Mouse (Mus musculus) ovary, postnatal 14 days (tissue): ENCODE measurements around the gene Atpaf1.

Source experiments
- DNase-seq: peaks from one replicate; pipeline ENCODE4 v3.0.0; 2022; ENCODE audit warnings: low spot score

Atpaf1 gene

DNA sequence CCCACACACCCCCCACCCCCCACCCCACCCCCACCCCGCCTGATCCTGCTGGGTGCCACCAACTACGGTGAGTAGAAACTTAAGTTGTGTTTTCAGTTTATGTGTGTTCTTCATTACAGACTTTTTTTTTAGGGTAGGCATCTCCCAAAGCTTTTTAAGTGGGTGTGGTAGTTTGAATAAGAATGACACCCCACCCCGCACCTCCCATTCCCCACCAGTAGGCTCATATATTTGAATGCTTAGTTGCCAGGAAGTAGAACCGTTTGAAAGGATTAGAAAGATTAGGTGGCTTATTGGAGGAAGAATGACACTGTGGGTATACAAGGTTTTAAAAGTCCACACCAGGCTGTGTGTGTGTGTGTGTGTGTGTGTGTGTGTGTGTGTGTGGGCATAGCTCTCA lies 27.7 kb downstream of the Atpaf1 start:
- no peak for DNase-seq

DNA sequence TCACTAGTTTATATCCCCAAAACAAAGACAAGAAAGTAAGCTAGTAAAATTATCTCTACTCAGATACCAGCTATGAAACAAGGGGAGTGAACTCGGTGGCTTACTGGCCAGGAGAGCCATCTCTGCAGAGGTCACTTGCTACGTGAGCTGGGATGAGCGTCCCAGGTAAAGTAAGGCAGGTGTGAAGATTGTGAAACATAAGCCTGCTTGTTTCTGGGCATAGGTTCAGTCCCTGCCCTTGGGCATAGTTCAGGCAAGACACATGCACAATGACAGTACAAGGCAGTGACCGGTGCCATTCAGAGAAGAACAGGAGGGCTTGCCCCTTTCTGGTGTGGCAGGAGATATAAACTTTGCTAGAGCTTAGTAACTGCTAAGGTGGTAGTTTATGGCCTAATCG lies 31.0 kb downstream of the Atpaf1 start:
- DNase-seq, result no peak

DNA sequence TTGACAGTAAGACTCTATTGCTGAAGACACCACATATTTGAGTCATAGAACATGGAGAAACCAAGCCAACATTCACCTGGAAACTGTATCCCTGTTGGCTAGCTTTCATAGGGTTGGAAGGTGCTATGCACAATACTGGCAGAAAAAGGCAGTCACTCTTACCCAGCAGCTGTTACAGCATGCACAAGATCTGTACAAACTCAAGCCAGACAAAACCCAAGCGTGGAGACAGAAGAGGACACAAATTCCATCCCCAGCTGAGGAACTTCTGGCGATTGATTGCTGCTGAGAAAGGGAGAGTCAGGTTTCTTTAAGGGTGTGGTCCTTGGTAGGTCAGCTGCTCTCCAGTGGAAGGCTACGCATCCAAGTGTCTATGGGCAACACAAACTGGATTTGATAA lies 35.6 kb downstream of the Atpaf1 start:
- no peak for DNase-seq

DNA sequence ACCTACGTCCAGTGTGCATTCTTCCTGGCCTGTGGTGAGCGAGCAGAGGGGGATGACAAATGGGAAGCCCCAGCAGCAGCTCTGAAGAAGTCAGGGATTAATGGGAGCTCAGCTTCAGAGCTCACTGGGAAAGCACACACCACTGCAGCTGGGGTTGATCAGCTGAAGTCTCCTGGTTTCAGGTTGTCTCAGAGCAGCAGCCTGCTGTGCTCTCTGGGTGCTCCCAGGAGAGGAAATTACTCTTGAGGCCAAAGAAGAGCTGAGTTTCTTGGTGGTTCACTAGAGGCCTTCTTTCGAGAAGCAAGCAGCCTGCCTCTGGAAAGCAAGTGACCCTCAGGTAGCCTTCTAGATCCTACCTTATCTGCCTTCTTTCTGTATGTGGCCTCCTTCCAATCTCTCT lies 36.3 kb downstream of the Atpaf1 start:
- DNase-seq, result no peak

DNA sequence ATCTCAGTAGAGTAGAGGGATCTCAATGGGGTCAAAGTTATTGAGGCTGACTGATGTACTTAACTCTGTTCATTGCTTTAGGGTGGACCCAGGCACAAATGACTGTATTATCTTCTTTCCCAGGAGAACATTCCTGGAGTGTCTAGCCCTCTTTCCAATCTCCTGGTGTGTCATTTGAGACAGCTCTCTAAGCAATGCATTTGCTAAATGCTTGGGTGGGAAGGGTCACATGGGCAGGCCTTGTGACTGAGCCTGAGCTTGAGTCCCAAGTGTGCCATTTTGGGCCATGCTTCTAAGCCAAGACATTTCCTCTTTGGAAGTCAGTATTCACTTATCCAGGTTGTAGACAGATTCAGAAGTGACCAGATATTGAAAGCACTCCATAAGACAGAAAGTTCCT lies 36.8 kb downstream of the Atpaf1 start:
- no peak for DNase-seq

DNA sequence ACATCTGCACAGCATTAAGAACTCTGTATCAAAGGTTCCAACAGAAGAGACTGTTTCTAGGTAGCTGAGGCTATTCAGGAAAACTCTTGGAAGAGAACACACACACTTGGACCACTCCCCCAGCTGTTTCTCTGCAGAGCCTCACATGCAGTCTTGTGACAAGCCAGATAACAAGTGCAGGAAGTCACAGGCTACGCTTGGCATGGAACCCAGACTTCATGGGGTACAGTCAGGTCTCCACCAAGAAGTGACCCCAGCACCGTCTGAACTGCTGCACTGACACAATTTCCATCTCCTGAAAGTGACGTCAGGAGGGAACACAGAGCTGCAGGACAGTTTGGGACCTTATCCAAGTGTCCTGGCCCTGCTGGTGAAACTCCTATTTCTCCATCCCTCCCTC lies 37.3 kb downstream of the Atpaf1 start:
- no peak for DNase-seq

DNA sequence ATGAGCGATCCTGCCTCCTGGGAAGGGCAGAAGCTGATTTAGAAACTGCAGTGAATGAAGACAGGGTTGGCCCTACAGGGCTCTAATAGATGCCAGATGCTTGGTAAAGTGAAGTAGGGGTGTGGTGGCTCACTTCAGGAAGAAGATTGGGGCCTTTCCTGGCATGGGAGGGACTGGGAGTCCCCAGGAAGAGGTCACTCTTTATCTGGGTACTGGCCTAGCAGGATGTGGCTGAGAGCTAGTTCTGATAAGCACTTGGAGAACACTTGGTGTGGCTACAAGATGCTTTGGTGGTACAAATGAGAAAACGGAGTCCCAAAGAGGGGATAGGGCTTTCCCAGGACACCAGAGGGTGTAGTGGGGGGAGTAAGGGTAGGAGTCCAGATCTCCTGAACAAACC lies 39.6 kb downstream of the Atpaf1 start:
- no peak for DNase-seq

DNA sequence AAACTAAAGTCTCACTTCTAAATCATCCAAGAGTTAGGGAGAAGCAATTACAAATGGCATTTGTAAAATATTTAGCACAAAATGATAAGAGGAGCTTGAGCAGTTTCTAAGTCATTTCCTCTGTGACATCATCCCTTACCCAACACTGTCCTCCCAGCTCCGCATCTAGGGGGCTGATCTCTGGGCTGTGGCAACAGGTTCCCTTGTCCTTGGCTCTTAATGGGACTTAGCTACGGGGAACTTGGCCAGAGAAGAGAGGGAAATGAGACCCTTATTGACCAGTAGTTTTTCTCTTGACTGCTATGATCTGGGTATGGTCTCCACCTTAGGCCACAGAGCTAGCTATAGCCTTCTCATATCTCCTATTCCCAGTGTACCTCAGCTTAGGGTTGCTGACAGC lies 40.7 kb downstream of the Atpaf1 start:
- no peak for DNase-seq

DNA sequence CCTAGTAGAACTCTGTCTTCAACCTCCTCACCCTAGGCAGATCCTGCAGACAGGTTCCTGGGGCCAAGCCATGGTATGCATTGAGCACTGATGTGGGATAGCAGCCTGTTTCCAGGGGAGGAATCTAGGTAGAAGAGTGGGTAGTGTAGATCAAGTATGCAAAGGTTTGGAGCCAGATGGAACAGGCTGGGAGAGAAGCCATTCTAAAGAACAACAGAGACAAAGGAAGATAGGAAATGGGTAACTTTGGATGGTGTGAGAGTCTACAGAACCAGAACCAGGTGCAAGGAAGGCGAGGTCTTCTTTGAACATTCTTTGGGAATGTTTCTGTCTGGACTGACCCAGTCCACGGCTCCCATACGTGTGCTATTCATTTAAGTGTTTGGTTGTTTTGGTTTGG lies 42.5 kb downstream of the Atpaf1 start:
- no peak for DNase-seq

DNA sequence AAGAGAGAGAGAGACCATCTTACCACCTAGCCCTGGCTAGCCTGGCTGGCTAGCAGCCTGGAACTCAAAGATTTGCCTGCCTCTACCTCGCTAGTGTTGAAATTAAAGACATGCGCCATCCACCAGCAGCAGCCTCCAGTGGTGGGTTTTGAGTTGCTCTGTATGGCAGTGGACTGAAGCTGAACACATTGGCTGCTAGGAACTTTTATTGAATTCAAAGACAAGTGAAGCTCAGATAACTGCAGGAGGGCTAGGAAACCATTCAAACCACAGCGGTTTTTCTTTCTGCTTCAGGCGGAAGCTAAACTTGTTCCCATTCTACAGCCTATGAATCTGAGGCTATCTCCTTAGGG lies 42.9 kb downstream of the Atpaf1 start:
- no peak for DNase-seq

DNA sequence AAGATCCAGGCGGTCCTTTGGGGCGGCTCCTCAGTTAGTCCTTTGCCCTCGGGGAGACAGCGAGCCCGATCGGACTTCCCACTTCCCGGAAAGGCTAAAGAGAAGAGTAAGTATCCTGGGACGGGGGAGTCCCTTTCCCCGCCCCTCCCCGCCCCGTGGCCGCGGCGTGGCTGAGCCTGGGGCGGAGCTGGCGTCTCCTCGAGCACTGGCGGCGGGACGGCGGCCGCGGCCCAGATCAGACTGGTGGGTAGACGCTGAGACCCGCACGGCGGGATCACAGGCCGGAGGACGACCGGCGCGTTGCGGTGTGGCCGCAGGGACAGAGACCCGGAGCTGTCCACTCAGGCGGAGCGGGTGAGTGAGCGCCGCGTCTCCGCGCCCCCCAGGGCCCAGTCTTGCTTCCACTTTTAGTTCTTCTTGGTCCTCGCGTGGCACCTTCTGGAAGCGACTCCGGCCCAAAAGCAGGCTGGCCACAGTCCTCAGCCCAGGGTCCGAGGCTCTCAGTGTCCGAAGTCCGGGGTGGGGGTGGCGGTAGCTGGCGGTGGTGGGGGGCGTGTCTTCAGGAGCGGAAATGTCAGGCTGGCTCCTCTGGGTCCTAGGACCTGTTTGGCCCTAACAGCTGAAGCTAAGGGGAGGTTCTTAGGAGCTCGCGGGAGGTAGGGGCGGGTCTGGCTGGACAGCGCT lies 43.4 kb downstream of the Atpaf1 start, which contains the start of gene Mob3c:
Gene Mob3c, plus strand, starts transcription at position 205 of the 684 bp plus-strand sequence.
- peak; percentile 61 for DNase-seq

DNA sequence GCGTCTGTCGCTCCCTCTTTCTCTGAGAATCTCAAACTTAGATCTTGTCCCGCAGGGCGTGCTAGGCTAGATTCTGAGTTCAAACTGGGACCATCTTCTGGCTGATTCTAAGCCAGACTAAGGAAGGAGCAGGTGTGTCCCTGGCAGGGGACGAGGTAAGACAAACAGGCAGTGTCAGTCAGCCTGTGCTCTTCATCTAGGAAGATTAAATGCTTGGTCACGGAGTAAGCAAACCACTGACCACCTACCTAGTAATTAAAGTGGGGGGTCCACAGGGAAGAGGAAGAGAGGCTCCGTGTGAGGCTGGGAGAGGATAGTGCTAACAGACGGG lies 43.9 kb downstream of the Atpaf1 start:
- DNase-seq, result no peak

DNA sequence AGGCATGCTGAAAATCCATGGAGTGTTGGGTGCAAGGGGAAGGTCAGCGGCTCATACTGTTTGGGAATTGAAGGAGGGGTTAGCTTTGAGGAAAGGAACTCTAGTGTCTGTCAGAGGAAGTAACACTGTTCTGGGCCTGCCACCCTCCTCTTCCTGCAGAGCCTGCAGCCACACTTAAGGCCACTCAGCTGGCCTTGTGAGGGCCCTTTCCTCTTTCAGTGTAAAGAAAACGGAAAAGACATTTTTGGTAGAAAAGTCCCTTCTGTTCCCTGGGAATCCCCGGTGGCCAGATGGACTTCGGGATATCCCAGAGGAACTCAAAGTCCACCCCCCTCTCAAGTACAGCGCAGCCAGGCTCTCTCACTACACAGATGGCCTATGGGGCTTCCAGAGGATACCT lies 45.9 kb downstream of the Atpaf1 start:
- no peak for DNase-seq

DNA sequence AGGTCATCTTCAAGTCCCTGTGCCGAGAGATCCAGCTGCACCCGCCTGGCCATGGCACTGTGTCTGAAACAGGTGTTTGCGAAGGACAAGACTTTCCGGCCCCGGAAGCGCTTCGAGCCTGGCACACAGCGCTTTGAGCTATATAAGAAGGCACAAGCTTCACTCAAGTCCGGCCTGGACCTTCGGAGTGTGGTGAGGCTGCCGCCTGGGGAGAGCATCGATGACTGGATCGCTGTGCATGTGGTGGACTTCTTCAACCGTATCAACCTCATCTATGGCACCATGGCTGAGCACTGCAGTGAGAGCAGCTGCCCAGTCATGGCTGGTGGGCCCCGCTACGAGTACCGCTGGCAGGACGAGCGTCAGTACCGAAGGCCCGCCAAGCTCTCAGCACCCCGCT lies 46.6 kb downstream of the Atpaf1 start:
- DNase-seq, result no peak

DNA sequence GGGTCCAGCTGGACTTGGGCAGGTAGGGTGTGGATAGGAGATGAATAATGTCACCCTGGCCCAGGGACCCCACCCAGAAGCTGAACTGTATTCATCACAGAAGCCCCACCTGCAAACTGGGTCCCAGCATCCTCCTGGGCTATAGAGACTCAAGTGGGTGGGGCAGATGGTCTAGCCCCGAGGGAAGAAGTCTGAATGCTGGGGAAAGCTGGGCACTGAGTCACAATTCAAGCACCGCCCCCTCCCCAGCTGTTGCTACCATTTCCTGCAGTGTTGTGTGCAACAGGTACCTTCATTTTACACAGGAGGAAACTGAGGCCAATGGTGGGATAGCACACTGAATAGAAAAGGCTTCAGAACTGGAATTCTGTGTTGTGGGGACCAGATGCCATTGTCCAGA lies 47.4 kb downstream of the Atpaf1 start:
- no peak for DNase-seq

DNA sequence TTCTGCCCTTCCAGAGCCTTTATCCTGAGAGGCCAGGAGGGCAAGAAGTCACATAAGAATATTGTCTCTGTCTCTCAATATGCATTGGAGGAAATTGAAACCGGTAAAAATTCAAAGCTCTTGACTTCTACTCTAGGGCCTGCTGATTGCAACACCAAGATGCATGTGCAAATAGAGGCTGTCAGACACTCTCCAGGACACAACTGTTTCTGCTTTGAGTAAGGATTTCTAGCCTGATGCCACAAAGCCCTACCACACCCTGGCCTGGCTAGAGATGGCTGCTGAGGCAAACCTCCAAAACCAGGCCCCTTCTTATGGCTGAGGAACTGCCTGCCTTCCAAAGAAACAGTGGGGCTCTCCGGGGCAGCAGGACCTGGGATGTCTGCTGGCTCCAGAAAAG lies 51.0 kb downstream of the Atpaf1 start:
- no peak for DNase-seq

DNA sequence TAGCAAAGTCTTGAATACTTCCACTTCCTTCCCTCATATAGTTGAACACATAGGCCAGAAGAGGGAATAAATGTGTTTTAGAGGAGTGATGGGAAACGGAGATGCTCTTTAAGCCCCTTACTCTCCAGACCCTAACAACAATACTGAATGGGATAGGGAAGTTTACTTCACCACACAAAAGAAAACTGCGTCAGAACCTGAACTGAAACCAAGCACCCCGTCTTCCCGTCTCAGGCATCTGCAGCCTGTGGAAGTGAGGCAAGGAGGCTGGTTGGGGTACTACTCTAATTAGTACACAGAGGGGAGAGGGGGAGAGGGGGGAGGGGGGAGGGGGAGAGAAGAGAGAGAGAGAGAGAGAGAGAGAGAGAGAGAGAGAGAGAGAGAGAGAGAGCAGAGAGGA lies 53.6 kb downstream of the Atpaf1 start:
- DNase-seq, result no peak

DNA sequence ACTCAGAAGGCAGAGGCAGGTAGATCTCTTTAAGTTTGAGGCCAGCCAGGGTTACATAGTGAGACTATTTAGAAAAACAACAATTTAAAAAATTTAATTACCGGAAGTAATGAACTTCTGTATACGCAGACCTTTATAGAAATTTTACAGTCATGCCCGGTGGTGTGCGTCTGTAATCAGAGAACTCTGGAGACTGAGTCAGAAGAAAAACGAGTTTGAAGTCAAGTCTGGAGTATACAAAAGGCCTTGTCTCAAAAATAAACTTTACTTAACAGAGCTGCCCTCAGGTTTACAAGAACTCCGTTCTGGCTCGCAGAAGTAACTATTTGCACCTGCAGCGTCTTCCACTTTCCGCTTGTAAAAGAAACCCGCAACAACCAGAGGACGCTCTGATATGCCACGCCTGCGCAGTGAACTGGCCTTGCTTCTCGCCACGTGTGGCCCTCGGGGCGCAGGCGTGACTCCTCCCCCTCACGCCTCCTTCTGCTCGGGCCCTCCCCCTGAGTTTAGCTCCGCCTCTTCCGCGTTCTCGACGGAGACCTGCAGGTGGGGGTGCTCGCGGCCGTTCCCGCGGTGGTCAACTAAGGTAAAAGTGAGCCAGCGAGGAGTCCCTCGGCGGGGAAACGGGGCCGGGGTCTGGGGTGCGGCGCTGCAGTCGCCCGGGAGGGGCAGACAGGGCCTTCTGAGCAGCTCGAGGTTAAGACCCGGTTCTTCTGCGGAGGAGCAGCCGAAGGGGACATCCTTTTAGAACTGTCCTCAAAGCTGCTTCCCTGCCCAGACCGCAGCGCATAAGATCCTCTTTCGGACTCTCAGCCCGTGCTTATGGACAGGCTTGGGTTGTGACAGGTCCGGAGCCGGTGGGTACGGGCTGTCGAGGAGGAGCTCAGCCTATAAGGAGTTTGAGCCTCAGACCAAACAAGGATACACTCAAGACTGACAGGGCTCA lies 54.4 kb downstream of the Atpaf1 start, which contains the start of gene Mknk1:
Gene Mknk1, plus strand, starts transcription at position 503 of the 946 bp plus-strand sequence.
- peak; percentile 85 for DNase-seq

DNA sequence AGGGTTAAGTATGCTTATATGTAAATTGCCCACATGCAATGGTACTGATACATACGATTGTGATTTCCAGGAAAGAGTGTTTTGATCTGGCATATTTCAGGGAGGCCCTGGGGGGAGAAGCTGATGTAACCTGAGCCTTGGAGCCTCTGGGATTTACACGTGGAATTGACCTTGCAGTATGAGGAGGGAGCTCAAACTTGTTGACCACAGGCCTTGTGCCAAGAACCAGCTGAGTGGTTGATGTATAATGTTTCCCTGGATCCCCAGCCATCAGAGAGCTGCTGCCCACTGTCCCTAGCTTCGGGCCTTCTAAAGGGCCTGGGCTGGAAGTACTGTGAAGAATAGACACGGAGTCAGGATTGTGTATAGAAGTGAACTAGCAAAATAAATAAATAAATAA lies 55.3 kb downstream of the Atpaf1 start:
- DNase-seq, result no peak

DNA sequence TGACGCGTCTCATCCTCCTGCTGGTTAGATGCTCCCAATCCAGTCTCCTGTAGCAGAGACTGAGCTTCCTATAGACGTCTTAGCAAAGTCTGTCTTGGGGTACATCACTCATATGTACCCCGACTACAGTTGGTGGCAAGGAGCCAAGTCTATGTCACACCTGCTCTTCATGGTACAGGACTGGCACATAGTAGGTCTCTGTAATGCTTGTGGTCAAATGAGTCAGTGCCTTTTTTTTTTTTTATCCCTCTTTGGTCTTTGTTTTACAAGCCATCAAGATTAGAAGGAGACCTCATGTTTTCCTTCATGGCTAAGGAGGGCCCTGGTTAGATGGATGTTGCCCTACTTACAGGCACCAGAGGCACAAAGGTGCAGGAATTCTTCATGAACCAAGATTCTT lies 56.2 kb downstream of the Atpaf1 start:
- no peak for DNase-seq

DNA sequence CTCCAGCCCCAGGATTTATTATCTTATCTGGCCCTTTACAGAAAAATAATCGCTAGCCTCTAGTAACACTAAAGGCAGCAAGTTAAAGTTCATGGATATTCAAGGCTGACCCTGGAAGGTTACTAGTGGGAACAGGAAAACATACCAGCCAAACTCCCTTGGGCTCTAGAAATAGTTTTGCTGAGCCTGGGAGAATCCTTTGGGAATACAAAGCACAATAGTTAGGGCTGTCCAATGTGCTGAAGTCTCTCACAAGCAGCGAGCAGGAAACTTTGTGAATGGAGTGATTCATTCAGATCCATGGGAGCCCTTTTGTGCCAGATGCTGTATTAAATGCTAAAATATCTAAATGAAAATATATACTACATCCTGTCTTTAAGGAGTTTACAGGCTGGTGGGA lies 62.0 kb downstream of the Atpaf1 start:
- DNase-seq, result no peak

DNA sequence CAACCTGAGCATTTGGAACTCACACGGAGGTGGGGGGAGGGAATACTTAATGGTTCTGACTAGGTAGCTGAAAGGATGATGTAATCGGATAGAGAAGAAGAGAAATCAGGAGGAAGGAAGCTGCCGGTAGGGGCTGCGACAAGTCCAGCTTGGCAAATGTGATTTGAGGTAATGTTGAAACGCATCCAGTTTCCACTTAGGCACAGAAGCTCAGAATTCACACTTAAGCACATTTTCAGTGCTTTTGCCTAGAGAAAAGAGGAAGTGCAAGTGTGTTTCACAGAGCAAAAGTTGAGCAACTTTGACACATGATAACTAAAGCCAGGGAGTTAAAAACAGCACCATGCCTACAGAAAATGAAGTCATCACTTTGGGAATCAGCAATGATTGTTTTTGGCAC lies 62.8 kb downstream of the Atpaf1 start:
- no peak for DNase-seq

DNA sequence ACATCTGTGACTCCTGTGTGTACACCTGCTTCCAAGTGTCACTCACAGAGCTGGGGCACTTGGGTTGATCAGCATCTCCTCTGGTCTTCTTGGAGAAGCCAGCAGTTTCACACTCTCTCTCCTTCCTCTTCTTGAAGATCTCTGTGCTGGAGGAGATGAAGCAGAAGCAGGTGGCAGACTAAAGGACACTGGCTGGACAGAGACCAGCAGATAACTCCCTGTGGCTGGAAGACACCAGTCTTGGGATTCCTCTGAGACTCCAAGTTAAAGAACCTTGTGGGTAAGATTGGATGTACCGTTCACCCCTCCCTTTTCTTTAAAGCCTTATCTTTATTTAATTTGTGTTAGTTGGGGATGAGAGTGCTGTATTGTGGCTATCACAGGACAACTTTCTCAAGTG lies 63.5 kb downstream of the Atpaf1 start:
- DNase-seq, result no peak
